Mouse (Mus musculus) heart, postnatal 0 days (tissue): Measurements from ENCODE around the gene Wscd1. TPM values are rescaled to one million over a fixed set of nuclear protein-coding genes. Genes with fewer than 3 reads are reported as not detected.

ENCODE experiments used
- ATAC-seq: fragments of 200-750 bp; cut with Nextera tagmentation; 2 replicates; pipeline ENCODE4 v1.8.0; 2017; ENCODE audit warnings: low read depth, moderate number of reproducible peaks, moderate library complexity; ENCODE audit not compliant: insufficient read depth
- DNase-seq: peaks from one replicate; pipeline ENCODE4 v3.0.0-alpha.2; 2016; ENCODE audit warnings: low spot score
- H3K27ac ChIP-seq: fragments of 300-500 bp; sonication (generic); 2 replicates; pipeline ENCODE4 v1.5.1; 2014; ENCODE audit warnings: low read depth, mild to moderate bottlenecking
- H3K27me3 ChIP-seq: fragments of 300-500 bp; sonication (generic); 2 replicates; pipeline ENCODE4 v1.6.1; 2014; ENCODE audit warnings: low read length, mixed read lengths; ENCODE audit not compliant: control insufficient read depth, insufficient read depth
- H3K36me3 ChIP-seq: fragments of 300-500 bp; sonication (generic); replicated peaks from 2 replicates; pipeline ENCODE4 v1.6.1; 2014; ENCODE audit warnings: low read length, mixed read lengths; ENCODE audit not compliant: control insufficient read depth, insufficient read depth
- H3K4me1 ChIP-seq: fragments of 300-500 bp; sonication (generic); 2 replicates; pipeline ENCODE4 v1.6.1; 2014; ENCODE audit warnings: antibody characterized with exemption; ENCODE audit not compliant: control insufficient read depth, insufficient read depth
- H3K4me2 ChIP-seq: fragments of 300-500 bp; sonication (generic); 2 replicates; pipeline ENCODE4 v1.6.1; 2014; ENCODE audit warnings: low read depth, mild to moderate bottlenecking, low read length, moderate library complexity
- H3K4me3 ChIP-seq: fragments of 300-500 bp; sonication (generic); 2 replicates; pipeline ENCODE4 v1.5.1; 2014; ENCODE audit warnings: low read depth, low read length
- H3K9ac ChIP-seq: fragments of 300-500 bp; sonication (generic); replicated peaks from 2 replicates; pipeline ENCODE4 v1.6.1; 2014; ENCODE audit warnings: low read depth, low read length, mixed read lengths
- H3K9me3 ChIP-seq: fragments of 300-500 bp; sonication (generic); replicated peaks from 2 replicates; pipeline ENCODE4 v1.6.1; 2016; ENCODE audit warnings: low read length; ENCODE audit not compliant: control insufficient read depth
- CTCF ChIP-seq: IDR thresholded peaks from 2 replicates; pipeline ENCODE4 v1.5.1; 2016; ENCODE audit warnings: antibody characterized with exemption, control low read depth, low read depth
- EP300 ChIP-seq: IDR thresholded peaks from 2 replicates; pipeline ENCODE4 v1.6.1; 2016; ENCODE audit warnings: antibody characterized with exemption, low read depth
- WGBS: fragments of 180-500 bp; shearing (Covaris S2); extraction: QIAGEN DNeasy Blood & Tissue Kit; methylation state at CpG from one replicate; pipeline ENCODE4 v1.1.7; 2014; 5-methylcytosine and 5-hydroxymethylcytosine counted together
- polyA plus RNA-seq: library from polyadenylated mRNA; unstranded; fragments of >200 nt; fragmentation: Nextera tagmentation; extraction: Ambion mirVana; gene quantifications from 2 replicates; pipeline ENCODE4 v1.2.1, GENCODE M21; 2015
- total RNA-seq: library from RNA; depleted of rRNA; stranded (reverse); fragments of >200 nt; gene quantifications from 2 replicates; pipeline ENCODE4 v1.2.3, GENCODE M21; 2014; ENCODE audit warnings: low replicate concordance

Gene Wscd1
- total and polyA plus RNA-seq, 2 experiments from 2014 or later: 4.3 to 25.0 TPM

DNA sequence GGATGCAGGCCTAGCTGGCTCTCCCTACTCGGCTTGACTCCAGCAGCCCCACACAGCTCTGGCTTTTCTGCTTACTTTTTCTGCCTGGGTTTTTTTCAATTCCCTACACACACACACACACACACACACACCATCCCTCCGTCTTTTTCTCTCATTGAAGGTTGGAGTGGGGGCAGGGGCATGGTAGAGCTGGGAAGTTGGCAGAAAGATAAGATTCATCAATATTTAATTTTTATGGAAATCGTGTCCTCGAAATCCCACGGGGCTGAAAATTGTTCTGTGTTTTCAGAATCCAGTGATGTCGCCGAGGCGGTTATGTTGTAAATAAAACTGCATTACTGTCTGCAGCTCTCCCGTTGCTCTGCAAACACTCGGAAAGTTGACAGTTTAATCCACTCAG, 29.9 kb downstream of the Wscd1 start:
- no peaks in the 10 kb centered on the region for H3K9me3 ChIP-seq
- WGBS: 80% methylated on average over 10 of the region's 10 CpGs
- no peak for ATAC-seq
- H3K4me1 ChIP-seq: no peaks in the 10 kb centered on the region
- H3K4me2 ChIP-seq: no peak overlapping the region
- DNase-seq: no peak
- H3K4me3 ChIP-seq: no peak overlapping the region
- no peaks in the 10 kb centered on the region for H3K27me3 ChIP-seq
- H3K27ac ChIP-seq: no peak overlapping the region
- TF ChIP-seq EP300 (no peak), CTCF (no peak)
- H3K36me3 ChIP-seq: no peaks in the 10 kb centered on the region
- no peak overlapping the region for H3K9ac ChIP-seq

DNA sequence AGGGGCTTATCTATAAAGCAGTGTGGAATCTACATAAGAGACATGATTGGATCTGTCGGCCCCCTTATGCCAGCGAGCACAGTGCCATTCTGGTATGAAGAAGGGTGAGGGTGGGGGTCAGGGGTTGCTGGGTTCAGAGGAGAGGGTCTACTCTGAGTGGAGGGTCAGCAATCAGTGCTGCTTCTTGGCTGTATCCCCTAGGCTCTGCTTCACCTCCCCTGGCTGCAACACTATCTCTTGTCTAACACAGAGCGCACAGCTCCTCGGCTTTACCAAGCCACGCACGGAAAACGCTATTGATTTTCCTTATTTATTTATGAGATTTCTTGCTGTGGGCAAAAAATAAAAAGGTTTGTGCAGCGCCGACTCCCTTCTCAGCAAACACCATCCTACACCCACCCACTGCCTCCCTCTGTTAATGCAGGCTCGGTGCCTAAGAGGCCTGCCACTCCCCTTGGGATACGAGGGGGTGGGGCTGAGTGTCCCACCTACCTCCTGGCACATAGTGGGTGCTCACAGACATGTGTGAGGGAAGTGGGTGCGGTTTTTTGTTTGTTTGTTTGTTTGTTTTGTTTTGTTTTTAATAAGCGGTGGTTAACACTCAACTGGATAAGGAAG, 32.1 kb downstream of the Wscd1 start:
- no peak for TF ChIP-seq CTCF
- no peak for TF ChIP-seq EP300
- Histone ChIP-seq H3K9ac (no peak overlapping the region), H3K4me1 (no peaks in the 10 kb centered on the region), H3K9me3 (no peaks in the 10 kb centered on the region), H3K27ac (no peak overlapping the region), H3K4me3 (no peak overlapping the region), H3K4me2 (no peak overlapping the region), H3K36me3 (no peaks in the 10 kb centered on the region), H3K27me3 (no peaks in the 10 kb centered on the region)
- DNase-seq (no peak), ATAC-seq (no peak)
- WGBS: 69% methylated on average over 13 of the region's 13 CpGs

DNA sequence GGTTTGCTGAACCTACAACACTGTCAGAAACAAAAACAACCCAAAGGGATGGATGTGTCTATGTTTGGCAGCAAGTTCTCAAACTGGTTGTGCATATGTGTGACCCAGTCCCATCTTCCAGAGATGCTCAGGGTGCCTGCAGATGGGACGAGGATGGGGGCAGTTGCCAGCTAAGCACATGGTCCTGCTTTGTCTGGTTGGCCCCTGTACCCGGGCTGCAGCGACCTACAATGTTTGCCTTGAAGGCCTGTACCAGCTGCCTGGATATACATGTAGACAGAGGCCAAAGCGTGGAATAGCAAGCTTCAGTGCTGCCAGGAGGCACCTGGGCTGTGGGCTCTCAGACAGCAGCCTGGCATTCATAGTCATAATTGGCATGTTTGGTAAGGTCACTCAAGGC, 35.8 kb downstream of the Wscd1 start:
- no peak for DNase-seq
- TF ChIP-seq CTCF (no peak), EP300 (no peak)
- no peak overlapping the region for H3K9ac ChIP-seq
- no peak for ATAC-seq
- H3K4me1 ChIP-seq: no peaks in the 10 kb centered on the region
- no peak overlapping the region for H3K27ac ChIP-seq
- 76% methylated on average over 4 of the region's 4 CpGs for WGBS
- no peak overlapping the region for H3K4me2 ChIP-seq
- H3K9me3 ChIP-seq: no peaks in the 10 kb centered on the region
- no peaks in the 10 kb centered on the region for H3K27me3 ChIP-seq
- H3K36me3 ChIP-seq: no peaks in the 10 kb centered on the region
- H3K4me3 ChIP-seq: no peak overlapping the region

DNA sequence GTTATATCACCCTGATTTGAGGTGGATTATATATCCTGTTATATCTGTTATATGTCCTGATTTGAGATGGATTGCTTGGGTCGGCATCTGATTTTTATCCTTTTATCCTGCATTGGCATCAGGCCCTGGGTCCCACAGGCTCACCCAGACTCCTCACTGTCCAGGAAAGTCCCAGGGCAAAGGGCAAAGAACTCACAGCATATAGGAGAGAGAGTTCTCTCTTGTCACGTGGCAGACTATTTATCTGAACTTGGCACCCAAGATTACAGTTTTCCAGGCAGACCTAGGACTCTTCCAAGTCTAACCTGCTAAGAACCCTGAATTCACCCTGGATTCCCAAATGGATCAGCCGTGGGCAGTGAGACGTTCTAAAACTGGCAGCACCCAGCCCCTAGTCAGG, 38.5 kb downstream of the Wscd1 start:
- no peak for TF ChIP-seq EP300
- no peak for TF ChIP-seq CTCF
- ATAC-seq: no peak
- 65% methylated on average over 4 of the region's 4 CpGs for WGBS

DNA sequence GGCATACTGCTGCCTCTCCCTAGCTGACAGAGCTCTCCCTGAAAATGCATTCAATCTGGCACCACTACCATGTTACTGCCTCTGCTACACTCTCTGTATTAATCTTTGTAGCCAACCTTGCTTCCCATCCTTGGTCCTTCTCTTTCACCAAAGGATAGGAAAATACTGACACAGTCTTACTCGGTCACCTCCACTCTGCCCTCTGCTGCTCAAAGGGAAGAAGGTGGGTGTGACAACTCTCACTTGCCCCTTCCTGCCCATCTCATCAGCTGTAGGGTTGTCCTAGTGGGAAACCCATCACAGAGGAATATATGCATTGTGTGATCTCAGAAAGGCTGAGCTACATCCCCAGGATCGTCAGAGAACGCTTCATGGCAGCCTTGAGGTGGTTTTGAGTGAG, 40.5 kb downstream of the Wscd1 start:
- ATAC-seq: no peak
- no peak for DNase-seq
- Histone ChIP-seq H3K4me1 (no peaks in the 10 kb centered on the region), H3K4me3 (no peak overlapping the region), H3K27ac (no peak overlapping the region), H3K9ac (no peak overlapping the region), H3K4me2 (no peak overlapping the region), H3K27me3 (no peaks in the 10 kb centered on the region), H3K9me3 (no peaks in the 10 kb centered on the region), H3K36me3 (no peaks in the 10 kb centered on the region)
- 59% methylated on average over 3 of the region's 3 CpGs for WGBS
- TF ChIP-seq EP300 (no peak), CTCF (peak; percentile 31)

More for the DNA sequence above, 38.5 kb downstream of the Wscd1 start:
- H3K4me1 ChIP-seq: no peaks in the 10 kb centered on the region
- H3K9me3 ChIP-seq: no peaks in the 10 kb centered on the region
- no peak overlapping the region for H3K9ac ChIP-seq
- no peak overlapping the region for H3K27ac ChIP-seq
- DNase-seq: no peak
- no peaks in the 10 kb centered on the region for H3K27me3 ChIP-seq
- H3K36me3 ChIP-seq: no peaks in the 10 kb centered on the region
- no peak overlapping the region for H3K4me3 ChIP-seq
- H3K4me2 ChIP-seq: no peak overlapping the region

DNA sequence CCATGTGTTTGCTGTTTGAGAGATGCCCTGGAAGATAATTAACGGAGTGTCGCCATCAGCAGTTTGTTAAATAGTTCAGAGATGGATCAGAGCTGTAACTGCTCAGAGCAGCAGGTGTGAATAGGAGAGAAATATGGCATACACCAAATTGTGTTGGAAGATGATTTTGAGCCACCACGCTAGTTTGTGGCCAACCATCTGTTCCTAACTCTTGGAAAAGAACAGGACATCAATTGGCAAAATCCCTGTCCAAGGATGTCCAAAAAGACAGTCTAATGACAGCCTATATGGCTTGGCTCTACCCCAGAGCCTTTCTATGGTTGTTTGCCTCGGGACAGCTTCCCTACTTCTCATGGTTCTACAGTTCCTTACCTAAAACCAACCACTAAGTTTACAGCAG, 49.5 kb downstream of the Wscd1 start:
- TF ChIP-seq CTCF: no peak
- TF ChIP-seq EP300: no peak
- Histone ChIP-seq H3K4me3 (no peak overlapping the region), H3K9me3 (no peaks in the 10 kb centered on the region), H3K4me2 (no peak overlapping the region), H3K27me3 (no peaks in the 10 kb centered on the region), H3K27ac (no peak overlapping the region), H3K36me3 (no peaks in the 10 kb centered on the region), H3K4me1 (no peaks in the 10 kb centered on the region), H3K9ac (no peak overlapping the region)
- 62% methylated on average over 4 of the region's 4 CpGs for WGBS
- DNase-seq: no peak
- no peak for ATAC-seq
